In genomic region chr12:76892910-76893695, GRCm38 (mm10) we compare ENCODE assay signal across 27 mouse cellular contexts.
A peak's percentile ranks its signal among the peaks of the same experiment; 100 is the strongest.
DNase-seq lines count a peak whose midpoint lies in the region; ATAC-seq and TF ChIP-seq lines count a peak whose summit lies in the region.
"Had no signal": no experiment of that assay in that cellular context is flagged by ENCODE, and none has a peak within 500 bp of the region (broad histone marks: within the 10 kb centered on the region; RNA-seq: fewer than 3 reads in every experiment).

No protein-coding gene starts in this region.

- DNase-seq in liver, embryonic 11.5 days (ENCODE audit: low spot score) = no peak
- DNase-seq in left cerebral cortex, adult 18-20 months (ENCODE audit: low spot score in 2 of 2) = no peak
- no peak for DNase-seq in forebrain, embryonic 11.5 days (ENCODE audit: low spot score)
- DNase-seq in lung, postnatal 0 days (ENCODE audit: low spot score) = no peak
- DNase-seq: adrenal gland, adult 8-10 months; cerebellum, adult 9-10 months; embryo, embryonic 11 days; heart, postnatal 10 days; kidney, postnatal 14 days; layer of hippocampus, adult 9-11 months; lung, postnatal 4 days; right cerebral cortex, adult 18-20 months; right cerebral cortex, postnatal 4 days; thymus, postnatal 4 days had no signal

- H3K27me3 ChIP-seq in liver, embryonic 16.5 days (ENCODE audit: control insufficient read depth, insufficient read depth, low read depth, low read length) = no peaks in the 10 kb centered on the region
- H3K27me3 ChIP-seq in liver, embryonic 11.5 days (replicated peaks; ENCODE audit: control insufficient read depth, insufficient read depth, low read length) = no peaks in the 10 kb centered on the region
- no peaks in the 10 kb centered on the region for H3K27me3 ChIP-seq in forebrain, embryonic 11.5 days (ENCODE audit: control insufficient read depth, insufficient read depth, low read length)
- H3K27me3 ChIP-seq in lung, postnatal 0 days (replicated peaks; ENCODE audit: insufficient read depth, low read length) = no peaks in the 10 kb centered on the region
- H3K27me3 ChIP-seq: embryonic facial prominence, embryonic 12.5 days; forebrain, embryonic 15.5 days; heart, embryonic 13.5 days; lung, embryonic 15.5 days; midbrain, embryonic 15.5 days had no signal

- H3K27ac ChIP-seq in liver, embryonic 16.5 days (ENCODE audit: low read length) = no peak overlapping the region
- H3K27ac ChIP-seq in liver, embryonic 11.5 days (ENCODE audit: low read depth, low read length) = no peak overlapping the region
- no peak overlapping the region for H3K27ac ChIP-seq in forebrain, embryonic 11.5 days (ENCODE audit: low read depth, low read length)
- H3K27ac ChIP-seq in lung, postnatal 0 days (ENCODE audit: low read length) = no peak overlapping the region
- H3K27ac ChIP-seq: embryonic facial prominence, embryonic 12.5 days; forebrain, embryonic 15.5 days; heart, embryonic 13.5 days; hindbrain, embryonic 10.5 days; lung, embryonic 15.5 days; midbrain, embryonic 10.5 days; midbrain, embryonic 15.5 days had no signal

- H3K4me3 ChIP-seq in liver, embryonic 16.5 days (ENCODE audit: low read depth, low read length) = no peak overlapping the region
- no peak overlapping the region for H3K4me3 ChIP-seq in liver, embryonic 11.5 days (ENCODE audit: low read depth, low read length)
- no peak overlapping the region for H3K4me3 ChIP-seq in forebrain, embryonic 11.5 days (ENCODE audit: low read depth, low read length)
- no peak overlapping the region for H3K4me3 ChIP-seq in lung, postnatal 0 days (ENCODE audit: low read depth, low read length)
- H3K4me3 ChIP-seq: embryonic facial prominence, embryonic 12.5 days; forebrain, embryonic 15.5 days; heart, embryonic 13.5 days; hindbrain, embryonic 10.5 days; lung, embryonic 15.5 days; midbrain, embryonic 10.5 days; midbrain, embryonic 15.5 days had no signal

- no peak overlapping the region for H3K9ac ChIP-seq in liver, embryonic 16.5 days (ENCODE audit: low read depth, low read length)
- H3K9ac ChIP-seq in liver, embryonic 11.5 days (ENCODE audit: low read depth, low read length) = no peak overlapping the region
- no peak overlapping the region for H3K9ac ChIP-seq in forebrain, embryonic 11.5 days (ENCODE audit: low read length)
- no peak overlapping the region for H3K9ac ChIP-seq in lung, postnatal 0 days (replicated peaks; ENCODE audit: low read depth)
- H3K9ac ChIP-seq: embryonic facial prominence, embryonic 12.5 days; forebrain, embryonic 15.5 days; heart, embryonic 13.5 days; lung, embryonic 15.5 days; midbrain, embryonic 15.5 days had no signal

- 78% methylated on average over 16 of the region's 16 CpGs for WGBS in liver, embryonic 16.5 days (ENCODE audit: insufficient replicate concordance)
- WGBS in liver, embryonic 11.5 days = 92% methylated on average over 16 of the region's 16 CpGs
- 92% methylated on average over 16 of the region's 16 CpGs for WGBS in forebrain, embryonic 11.5 days
- 84% methylated on average over 16 of the region's 16 CpGs for WGBS in lung, postnatal 0 days

- H3K36me3 ChIP-seq in liver, embryonic 16.5 days (ENCODE audit: control insufficient read depth, insufficient read depth) = no peaks in the 10 kb centered on the region
- H3K36me3 ChIP-seq in liver, embryonic 11.5 days (ENCODE audit: control insufficient read depth, insufficient read depth, low read length) = no peaks in the 10 kb centered on the region
- H3K36me3 ChIP-seq in forebrain, embryonic 11.5 days (ENCODE audit: control insufficient read depth, insufficient read depth, low read length) = no peaks in the 10 kb centered on the region
- H3K36me3 ChIP-seq in lung, postnatal 0 days (ENCODE audit: insufficient read depth, low read length) = no peaks in the 10 kb centered on the region

- no peak for TF ChIP-seq EP300 in lung, postnatal 0 days (IDR thresholded peaks at IDR 0.05)

- TF ChIP-seq CTCF in lung, postnatal 0 days (IDR thresholded peaks at IDR 0.05) = no peak

- H3K9me3 ChIP-seq in liver, embryonic 16.5 days (replicated peaks; ENCODE audit: control insufficient read depth, low read length) = no peaks in the 10 kb centered on the region
- no peaks in the 10 kb centered on the region for H3K9me3 ChIP-seq in liver, embryonic 11.5 days (ENCODE audit: control insufficient read depth, low read length)
- H3K9me3 ChIP-seq in forebrain, embryonic 11.5 days (ENCODE audit: control insufficient read depth, low read length) = no peaks in the 10 kb centered on the region
- H3K9me3 ChIP-seq in lung, postnatal 0 days (ENCODE audit: low read length) = no peaks in the 10 kb centered on the region
- H3K9me3 ChIP-seq: embryonic facial prominence, embryonic 12.5 days; forebrain, embryonic 15.5 days; heart, embryonic 13.5 days; hindbrain, embryonic 10.5 days; lung, embryonic 15.5 days; midbrain, embryonic 10.5 days; midbrain, embryonic 15.5 days had no signal

- no peak overlapping the region for H3K4me2 ChIP-seq in liver, embryonic 16.5 days (ENCODE audit: low read depth, low read length)
- H3K4me2 ChIP-seq in liver, embryonic 11.5 days = no peak overlapping the region
- no peak overlapping the region for H3K4me2 ChIP-seq in forebrain, embryonic 11.5 days (ENCODE audit: low read depth, low read length, severe bottlenecking)
- no peak overlapping the region for H3K4me2 ChIP-seq in lung, postnatal 0 days (replicated peaks; ENCODE audit: low read depth, low read length)
- H3K4me2 ChIP-seq: embryonic facial prominence, embryonic 12.5 days; forebrain, embryonic 15.5 days; heart, embryonic 13.5 days; lung, embryonic 15.5 days; midbrain, embryonic 15.5 days had no signal

- 0 out of 2 replicates have a peak, but pooled peaks have one; percentile 32 for ATAC-seq in liver, embryonic 16.5 days (ENCODE audit: low read depth)
- ATAC-seq in liver, embryonic 11.5 days (replicated peaks; ENCODE audit: low FRiP score) = no peak
- ATAC-seq in granulocyte monocyte progenitor cell, adult 5-6 weeks (replicated peaks; ENCODE audit: poor library complexity, severe bottlenecking) = peak; percentile 93
- peak; percentile 89 for ATAC-seq in megakaryocyte, adult 5-6 weeks (ENCODE audit: poor library complexity, severe bottlenecking)
- ATAC-seq in forebrain, embryonic 11.5 days (replicated peaks; ENCODE audit: low FRiP score) = no peak
- ATAC-seq in lung, postnatal 0 days = no peak
- ATAC-seq: activated CD4-positive, CD25-positive, alpha-beta regulatory T cell, adult 4 months; CD4-positive, CD25-positive, alpha-beta regulatory T cell, adult 4 months; forebrain, embryonic 15.5 days; hindbrain, embryonic 16.5 days; midbrain, embryonic 15.5 days had no signal

- peaks cover 2% of the 10 kb centered on the region for H3K4me1 ChIP-seq in liver, embryonic 16.5 days (ENCODE audit: control insufficient read depth, low read depth, low read length)
- no peaks in the 10 kb centered on the region for H3K4me1 ChIP-seq in liver, embryonic 11.5 days (replicated peaks; ENCODE audit: control insufficient read depth, insufficient read depth, low read length)
- H3K4me1 ChIP-seq in forebrain, embryonic 11.5 days (replicated peaks; ENCODE audit: control insufficient read depth, insufficient read depth, low read length) = no peaks in the 10 kb centered on the region
- H3K4me1 ChIP-seq in lung, postnatal 0 days (ENCODE audit: insufficient read depth, low read depth, low read length) = no peaks in the 10 kb centered on the region
- H3K4me1 ChIP-seq: lung, embryonic 15.5 days had no signal

Comparison
In these comparisons a context has a peak if more than half of its experiments do, and no peak if none do; other contexts are left out.
1. ATAC-seq: peak in liver, embryonic 16.5 days (single experiment), granulocyte monocyte progenitor cell, adult 5-6 weeks (single experiment) and megakaryocyte, adult 5-6 weeks (single experiment); none in liver, embryonic 11.5 days (single experiment), forebrain, embryonic 11.5 days (single experiment) and lung, postnatal 0 days (single experiment).